Mouse (Mus musculus): ENCODE data around the gene Gm572. TPM values are rescaled to one million over a fixed set of nuclear protein-coding genes. Genes with fewer than 3 reads are reported as not detected.
A peak's percentile ranks its signal among the peaks of the same experiment; 100 is the strongest.

Gm572 gene
- 1 to 10 TPM; 3.7 to 5.5 TPM for total RNA-seq (2021)

DNA sequence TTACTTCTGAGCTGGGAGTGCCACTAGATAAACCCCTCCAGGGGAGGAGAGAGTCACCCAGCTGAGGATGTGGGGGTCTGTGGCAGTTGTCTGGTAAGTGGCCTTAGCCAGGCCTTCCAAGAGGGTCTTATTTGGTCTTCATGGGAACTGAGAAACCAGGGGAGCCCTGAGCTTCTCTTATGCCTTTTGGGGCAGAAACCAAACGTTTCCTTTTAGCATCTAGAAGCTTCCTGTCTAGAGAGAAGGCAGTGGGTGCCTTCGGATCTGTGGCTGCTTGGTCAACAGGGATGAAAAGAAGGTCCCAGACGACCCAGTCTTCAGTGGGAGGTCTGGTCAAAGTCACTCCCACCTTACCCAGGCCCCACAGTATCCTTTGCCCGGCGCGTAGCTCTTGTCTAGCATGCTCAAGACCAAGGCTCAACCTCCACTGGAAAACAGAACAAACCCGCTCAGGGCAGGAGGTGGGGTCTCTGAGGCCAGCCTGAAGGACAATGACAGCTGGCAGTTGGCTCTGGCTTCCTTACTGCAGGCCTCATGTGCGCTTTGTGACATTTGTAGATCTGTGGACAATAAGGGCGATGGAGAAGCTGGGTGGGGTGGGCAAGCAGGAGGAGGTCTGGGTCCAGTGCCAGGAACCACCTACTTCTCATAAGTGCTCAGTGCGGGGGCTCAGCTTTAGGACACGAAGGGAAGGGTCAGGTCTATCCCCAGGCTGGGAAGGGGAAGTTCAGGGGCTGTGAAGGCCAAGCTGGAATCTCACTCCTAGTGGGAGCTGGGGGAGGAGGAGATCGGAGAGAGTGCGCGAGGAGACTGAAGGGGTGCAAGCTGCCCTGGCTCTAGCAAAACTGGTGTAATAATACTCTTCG is at the start of gene Gm572:
Gene Gm572 (plus strand): TSS at position 27 of the 866 bp plus-strand sequence.
- no peak for DNase-seq

DNA sequence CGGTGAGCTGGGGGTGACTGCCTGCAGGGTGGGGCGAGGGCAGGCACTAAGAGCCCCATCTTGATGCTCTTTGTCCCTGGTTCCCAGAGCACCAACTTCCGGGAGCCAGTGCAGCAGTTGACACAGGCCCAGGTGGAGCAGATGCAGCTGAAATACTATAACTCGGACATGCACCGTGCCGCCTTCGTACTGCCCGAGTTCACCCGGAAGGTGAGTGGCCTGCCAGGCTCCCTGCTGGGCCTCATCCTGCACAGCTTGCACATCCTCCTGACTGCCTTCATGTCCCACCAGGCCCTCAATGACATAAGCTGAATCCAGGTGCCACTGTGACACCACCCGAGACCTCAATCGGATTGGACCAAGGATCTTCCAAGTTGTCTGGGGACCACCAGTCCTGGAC is 49.1 kb upstream of the Gm572 start:
- intact Hi-C loops (cut with DNase I) = no loop called here
- DNase-seq = no peak

More for the DNA sequence above, at the start of gene Gm572:
- intact Hi-C loops (cut with DNase I) = no loop called here

DNA sequence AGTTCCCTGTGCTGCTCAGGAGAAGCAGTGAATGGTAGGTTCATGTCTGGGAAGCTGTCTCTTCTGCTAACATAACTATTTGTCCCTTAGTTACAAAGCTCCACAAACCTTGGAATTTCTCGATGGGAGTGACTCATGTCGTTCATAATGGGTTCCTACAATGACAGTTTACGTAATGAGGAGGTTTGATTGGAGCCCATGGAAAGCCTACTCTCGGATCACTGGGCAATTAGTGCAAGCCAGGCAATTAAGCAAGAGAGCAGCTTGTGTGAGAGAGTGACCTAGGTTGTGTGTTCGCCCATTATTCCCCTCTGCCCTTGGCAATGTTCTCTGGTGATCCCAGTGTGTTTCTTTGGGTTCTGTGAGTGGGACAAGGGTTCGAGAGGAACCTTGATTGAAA is 47.2 kb upstream of the Gm572 start:
- DNase-seq = no peak
- intact Hi-C loops (cut with DNase I) = no loop called here

DNA sequence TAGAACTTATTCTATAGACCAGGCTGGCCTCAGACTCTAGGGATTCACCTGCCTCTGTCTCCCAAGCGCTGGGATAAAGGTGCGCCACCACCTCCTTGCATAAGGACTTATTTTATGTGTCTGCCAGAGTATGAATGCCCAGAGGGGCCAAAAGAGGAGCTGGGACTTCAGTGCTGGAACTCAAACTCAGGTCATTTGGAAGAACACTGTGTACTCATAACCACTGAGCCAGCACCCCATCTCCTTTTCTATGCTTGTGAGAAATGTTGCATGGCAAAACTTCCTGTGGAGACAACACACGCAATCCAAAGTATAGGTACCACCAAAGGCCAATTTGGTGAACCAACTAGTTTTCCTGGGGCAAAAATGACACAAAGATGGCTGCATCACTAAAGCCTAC is 46.4 kb upstream of the Gm572 start:
- intact Hi-C loops (cut with DNase I) = no loop called here
- DNase-seq = no peak

DNA sequence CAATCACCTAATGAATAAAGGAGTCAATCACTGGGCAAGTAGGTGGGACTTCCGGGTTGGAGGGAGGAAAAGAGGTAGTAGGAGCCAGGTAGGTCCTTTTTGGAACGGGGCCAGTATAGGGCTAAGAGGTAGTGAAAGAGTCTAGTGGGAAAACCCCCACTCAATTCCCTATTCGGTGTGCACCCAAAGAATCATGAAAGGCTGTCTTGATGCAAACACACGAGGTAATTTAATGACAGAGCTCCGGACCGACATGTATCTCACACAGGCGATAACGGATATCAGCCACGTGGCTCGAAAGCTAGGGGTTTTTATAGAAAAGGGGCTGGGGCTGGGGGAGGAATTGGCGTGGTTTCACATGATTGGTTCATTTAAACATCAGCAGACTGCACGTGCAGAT is 44.3 kb upstream of the Gm572 start:
- no peak for DNase-seq
- intact Hi-C loops (cut with DNase I) = no loop called here

DNA sequence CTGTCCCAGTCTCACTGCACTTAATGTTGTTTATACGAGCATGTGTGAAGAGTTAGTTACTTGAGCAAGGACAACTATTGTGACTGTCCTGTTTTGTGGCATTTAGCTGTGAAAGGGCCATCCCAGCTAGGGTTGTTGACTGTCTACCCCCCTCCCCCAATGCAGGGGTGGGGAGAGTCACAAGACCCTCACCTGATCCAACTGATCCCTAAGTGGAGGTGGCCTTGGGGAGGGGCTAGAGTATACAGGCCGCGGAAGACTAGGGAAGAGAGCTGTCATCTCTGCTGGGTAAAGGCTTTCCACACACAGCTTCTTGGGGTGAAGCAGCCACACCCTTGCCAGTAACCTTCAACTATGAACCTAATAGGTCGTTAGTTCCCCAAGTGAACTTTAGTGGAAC is 42.8 kb upstream of the Gm572 start:
- intact Hi-C loops (cut with DNase I) = no loop called here
- DNase-seq = no peak

DNA sequence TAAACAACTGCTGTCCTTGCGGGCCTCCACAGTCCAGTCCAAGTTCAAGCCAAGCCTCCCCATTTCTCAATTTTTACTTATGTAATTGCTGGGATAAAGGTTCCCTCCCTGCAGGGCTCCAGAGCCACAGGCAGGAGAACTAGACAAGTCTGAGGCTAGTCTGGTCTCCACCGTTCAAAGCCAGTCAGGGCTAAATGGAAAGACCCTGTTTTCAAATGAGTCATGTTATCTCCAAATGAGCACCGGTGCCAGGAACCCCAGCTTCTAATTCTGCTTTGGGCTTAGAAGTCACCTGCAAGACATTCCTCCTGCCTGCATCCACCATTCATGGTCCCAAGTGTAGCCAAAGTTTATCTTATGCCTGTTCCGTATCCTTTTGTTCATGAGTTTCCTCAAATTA is 41.2 kb upstream of the Gm572 start:
- intact Hi-C loops (cut with DNase I) = no loop called here
- no peak for DNase-seq

DNA sequence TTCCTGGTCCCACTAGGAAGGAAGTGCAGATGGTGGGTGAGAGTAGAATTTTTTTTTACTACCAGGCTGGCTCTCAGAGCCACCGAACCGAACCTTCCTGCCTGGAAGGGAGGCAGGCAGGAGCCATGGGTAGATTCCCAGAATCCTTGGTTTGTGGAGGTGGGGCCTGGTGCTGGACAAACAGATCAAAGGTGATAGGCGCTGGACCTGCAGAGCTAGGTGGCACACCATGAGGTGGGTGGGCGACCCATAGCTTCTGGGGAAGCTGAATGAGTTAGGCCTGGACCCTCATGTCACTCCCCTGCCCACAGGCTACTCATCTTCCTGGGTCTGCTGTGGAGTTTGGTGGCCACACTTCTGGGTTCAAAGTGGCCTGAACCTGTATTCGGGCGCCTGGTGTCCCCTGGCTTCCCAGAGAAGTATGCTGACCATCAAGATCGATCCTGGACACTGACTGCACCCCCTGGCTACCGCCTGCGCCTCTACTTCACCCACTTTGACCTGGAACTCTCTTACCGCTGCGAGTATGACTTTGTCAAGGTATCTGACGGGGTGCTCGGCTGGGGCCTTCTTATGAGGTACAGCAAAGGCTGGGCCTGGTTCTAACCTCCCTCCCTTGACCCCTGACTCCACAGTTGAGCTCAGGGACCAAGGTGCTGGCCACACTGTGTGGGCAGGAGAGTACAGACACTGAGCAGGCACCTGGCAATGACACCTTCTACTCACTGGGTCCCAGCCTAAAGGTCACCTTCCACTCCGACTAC is 40.6 kb upstream of the Gm572 start, which contains the start of gene Masp2:
Gene Masp2 (plus strand): TSS at position 198 of the 764 bp plus-strand sequence.
- intact Hi-C loops (cut with DNase I) = no loop called here
- DNase-seq = no peak

DNA sequence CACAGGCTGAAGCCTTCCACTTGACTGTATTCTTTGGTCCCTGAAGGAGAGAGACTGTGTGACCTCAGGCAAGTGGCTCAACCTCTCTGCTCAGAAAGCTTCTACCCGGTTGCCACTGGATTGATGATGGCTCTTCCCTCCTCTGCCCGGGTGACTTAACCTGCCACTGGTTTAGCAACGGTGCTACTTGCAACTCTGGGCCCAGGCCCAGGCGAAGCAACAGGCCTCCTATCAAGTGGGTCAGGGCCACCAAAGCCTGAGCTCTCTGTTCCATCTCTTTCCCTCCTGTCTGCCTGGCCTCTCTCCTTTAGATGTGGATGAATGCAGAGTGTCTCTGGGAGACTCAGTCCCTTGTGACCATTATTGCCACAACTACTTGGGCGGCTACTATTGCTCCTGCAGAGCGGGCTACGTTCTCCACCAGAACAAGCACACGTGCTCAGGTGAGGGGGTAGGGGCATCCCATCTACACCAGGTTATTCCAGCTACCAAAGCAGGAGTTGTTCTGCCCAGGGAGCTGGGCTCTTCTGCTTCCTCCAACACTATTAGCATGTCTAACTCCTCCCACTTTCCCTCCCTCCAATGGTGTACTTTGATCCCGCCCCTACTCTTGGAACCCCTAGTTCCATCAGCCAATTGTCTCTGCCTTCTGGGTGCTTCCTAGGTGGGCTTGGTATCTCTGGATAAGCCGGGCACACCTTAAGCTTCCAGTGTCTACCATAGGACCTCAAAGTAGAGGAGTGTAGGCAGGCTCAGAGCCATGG is 39.6 kb upstream of the Gm572 start:
- no peak for DNase-seq
- intact Hi-C loops (cut with DNase I) = no loop called here

DNA sequence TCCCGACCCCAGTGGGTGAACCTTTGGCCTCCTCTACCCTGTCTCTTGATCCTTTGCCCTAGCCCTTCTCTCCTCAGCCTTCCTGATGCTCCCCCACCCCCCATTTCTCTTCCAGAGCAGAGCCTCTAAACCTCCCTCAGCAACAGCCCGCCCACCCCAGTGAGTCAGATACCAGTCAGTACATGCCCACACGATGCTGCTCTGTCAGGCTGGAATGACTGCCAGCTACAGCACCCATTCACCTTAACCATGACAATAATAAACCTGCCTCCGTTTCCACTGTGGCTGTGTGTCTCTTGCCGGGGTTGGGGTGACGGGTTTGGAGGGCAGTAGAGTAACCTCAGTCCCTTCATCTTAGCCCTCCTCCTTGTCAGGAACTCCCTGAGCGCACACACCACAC is 39.0 kb upstream of the Gm572 start:
- intact Hi-C loops (cut with DNase I) = no loop called here
- DNase-seq = no peak

DNA sequence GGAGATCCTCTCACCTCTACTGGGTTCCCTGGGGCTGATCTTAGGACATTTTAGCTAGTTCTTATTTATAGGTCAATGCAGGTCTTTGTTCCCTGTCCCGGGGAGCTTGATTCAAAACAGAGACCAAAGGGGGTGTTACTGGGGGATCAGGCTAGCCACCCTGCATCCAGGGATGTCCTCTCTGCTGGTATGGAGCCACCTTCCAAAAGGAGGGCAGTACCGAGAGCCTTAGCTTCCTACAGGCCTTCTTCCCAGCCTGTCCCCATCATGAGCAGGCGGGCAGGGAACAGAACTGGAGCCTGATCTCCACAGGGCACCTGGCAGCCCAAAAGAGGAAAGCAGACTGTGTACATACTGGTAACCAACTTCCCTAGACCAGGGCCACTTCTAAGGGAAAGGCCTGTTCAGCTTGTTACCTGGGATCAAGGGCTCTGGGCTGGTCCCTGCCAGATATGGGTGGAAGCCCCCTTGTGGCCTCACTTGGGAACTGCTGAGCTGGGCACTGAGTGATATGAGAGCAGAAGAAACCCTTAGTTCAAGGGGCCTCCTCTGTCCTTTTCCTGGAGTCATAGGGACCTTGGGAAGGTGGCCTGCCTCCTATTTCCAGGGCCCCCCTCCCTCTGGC is 38.5 kb upstream of the Gm572 start:
- intact Hi-C loops (cut with DNase I) = loop anchor here (5.0 kb wide), 1 partner anchor 47 kb away; the partner anchor contains the start of gene Exosc10
- peak; percentile 25 to 57 for DNase-seq

DNA sequence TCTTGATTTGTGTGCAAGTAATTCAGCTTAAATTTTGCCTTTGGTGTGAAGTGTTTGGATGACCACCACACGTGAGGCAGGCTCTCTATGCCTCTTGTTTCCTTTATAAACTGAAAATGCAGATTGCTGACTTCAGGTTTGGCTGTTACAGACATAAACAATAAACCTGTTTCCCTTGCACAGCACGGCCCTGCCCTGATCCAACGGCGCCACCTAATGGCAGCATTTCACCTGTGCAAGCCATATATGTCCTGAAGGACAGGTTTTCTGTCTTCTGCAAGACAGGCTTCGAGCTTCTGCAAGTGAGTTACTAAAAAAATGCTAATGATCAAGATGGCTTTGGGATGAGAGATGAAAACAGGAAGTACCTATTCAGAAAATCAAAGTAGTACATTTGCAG is 35.4 kb upstream of the Gm572 start:
- DNase-seq = peak; percentile 70 to 83
- intact Hi-C loops (cut with DNase I) = loop anchor here (2.0 to 5.0 kb wide), 2 partner anchors 50 to 437 kb away; partner anchors contain the start of gene Exosc10

DNA sequence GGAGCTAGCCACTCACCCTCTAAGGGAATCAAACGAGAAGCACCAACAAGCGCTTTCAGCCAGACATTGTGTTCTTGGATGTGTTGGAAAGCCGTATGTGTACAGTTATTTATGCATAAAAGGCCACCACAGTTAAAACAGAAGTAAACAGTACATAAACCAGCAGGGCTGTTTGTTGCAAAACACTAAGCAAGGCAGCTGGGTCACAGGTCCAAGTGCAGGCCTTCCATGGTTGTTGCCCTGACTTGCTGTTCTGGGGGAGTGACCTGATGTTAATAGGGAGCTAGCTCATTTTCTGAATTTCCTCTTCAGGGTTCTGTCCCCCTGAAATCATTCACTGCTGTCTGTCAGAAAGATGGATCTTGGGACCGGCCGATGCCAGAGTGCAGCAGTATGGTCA is 33.3 kb upstream of the Gm572 start:
- DNase-seq = no peak
- intact Hi-C loops (cut with DNase I) = loop anchor here (5.0 kb wide), 1 partner anchor 53 kb away; the partner anchor contains the start of gene Exosc10

DNA sequence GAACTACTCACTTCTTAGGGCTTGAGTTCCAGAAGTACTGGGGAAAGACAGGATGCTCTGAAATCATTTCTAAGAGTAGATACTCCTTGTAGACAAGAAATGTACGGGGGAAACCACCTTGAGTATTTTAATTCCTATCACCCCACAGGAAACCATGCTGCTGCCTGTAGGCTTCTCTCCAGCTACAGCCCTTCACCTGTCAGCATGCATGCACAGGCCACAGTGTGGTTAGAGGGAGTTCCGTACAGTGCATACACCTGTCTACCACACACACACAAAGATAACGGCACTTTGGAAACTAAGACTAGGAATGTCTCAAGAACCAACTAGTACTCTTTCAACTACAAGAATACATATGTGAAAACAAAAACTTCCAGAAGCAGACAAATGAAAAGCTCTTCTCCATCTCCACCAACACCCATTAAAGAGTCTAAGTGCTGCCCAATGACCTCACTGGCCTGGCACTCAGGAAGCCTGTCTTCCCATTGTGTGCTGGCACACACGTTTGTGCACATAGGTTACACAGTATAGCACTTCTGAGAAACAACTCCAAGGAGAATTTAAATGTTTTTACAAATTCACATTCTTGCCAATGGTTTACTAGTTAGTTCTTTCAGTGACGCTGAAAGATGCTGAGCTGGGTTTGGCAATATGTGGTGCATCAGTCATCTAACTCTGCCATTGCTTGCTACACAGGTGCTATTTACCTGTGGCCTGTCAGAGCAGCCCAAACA is 32.3 kb upstream of the Gm572 start:
- intact Hi-C loops (cut with DNase I) = no loop called here
- no peak for DNase-seq

DNA sequence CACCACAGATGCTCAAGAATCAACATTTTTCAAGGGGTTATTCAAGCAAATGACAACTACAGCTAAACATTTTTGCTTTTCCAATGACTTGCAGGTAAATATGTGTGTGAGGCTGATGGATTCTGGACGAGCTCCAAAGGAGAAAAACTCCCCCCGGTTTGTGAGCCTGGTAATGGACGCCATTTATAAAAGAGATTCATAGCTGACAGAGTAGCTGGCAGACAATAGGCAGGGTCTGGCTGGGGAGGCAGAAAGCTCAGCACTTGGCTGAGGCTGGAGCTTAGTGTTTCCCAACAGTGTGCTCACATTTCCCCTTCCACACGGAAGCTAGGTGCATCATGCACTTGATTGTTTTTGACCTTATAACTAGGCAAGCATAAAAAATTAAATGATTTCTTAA is 30.6 kb upstream of the Gm572 start:
- intact Hi-C loops (cut with DNase I) = no loop called here
- no peak for DNase-seq

DNA sequence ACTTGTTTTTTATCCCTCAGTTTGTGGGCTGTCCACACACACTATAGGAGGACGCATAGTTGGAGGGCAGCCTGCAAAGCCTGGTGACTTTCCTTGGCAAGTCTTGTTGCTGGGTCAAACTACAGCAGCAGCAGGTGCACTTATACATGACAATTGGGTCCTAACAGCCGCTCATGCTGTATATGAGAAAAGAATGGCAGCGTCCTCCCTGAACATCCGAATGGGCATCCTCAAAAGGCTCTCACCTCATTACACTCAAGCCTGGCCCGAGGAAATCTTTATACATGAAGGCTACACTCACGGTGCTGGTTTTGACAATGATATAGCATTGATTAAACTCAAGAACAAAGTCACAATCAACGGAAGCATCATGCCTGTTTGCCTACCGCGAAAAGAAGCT is 29.4 kb upstream of the Gm572 start:
- intact Hi-C loops (cut with DNase I) = no loop called here
- DNase-seq = no peak

DNA sequence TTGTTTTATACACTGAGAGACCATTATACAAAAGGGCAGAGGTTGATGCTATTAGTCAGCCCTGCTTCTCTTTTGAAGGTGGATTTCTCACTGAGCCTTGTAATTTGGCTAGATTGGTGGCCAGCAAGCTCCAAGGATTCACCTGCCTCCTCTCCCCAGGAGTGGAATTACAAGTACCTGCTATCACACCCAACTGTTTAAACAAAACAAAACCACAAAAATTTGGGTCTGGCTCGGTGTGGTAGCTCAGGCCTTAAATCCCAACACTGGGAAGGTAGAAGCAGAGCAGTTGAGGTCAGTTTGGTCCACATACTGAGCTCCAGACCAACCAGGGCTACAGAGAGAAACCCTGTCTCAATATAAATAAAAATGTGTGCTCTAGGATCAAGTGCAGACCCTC is 23.3 kb upstream of the Gm572 start:
- intact Hi-C loops (cut with DNase I) = no loop called here
- no peak for DNase-seq

DNA sequence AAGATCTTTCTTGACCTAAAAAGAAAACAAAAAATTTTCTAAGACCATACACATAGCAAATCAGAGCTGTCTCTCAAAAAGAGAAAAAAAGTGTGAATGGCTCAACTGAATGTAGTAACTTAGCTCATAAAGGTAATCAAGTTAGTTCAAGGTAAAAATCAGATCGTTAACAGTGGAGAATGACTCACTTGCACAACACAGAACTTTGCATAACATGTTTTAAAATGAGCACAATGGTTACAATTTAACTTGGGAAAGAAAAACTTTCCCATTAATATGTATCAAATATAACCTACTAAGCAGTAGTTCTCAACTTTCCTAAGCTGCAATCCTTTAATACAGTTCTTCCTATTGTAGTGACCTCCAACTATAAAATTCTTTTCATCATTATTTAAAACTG is 22.4 kb upstream of the Gm572 start:
- intact Hi-C loops (cut with DNase I) = no loop called here
- no peak for DNase-seq

DNA sequence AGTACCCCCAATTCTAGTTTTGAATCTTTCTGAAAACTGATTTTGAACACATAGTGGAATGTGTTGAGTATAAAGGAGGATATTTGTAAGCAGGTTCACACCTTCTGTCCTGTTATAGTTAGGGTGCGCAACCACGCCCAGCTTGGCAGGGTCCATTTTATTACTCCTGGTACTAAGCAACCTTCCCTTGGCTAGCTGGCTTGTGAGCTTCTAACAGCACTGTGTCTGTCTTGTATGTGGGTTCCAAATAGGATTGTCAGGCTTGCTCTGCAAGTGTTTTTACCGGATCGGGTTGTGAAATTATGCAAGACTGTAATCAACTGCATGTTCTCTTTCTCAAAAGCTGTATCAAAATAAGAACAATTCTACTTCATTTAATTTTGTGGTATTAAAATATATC is 20.6 kb upstream of the Gm572 start:
- no peak for DNase-seq
- intact Hi-C loops (cut with DNase I) = no loop called here

DNA sequence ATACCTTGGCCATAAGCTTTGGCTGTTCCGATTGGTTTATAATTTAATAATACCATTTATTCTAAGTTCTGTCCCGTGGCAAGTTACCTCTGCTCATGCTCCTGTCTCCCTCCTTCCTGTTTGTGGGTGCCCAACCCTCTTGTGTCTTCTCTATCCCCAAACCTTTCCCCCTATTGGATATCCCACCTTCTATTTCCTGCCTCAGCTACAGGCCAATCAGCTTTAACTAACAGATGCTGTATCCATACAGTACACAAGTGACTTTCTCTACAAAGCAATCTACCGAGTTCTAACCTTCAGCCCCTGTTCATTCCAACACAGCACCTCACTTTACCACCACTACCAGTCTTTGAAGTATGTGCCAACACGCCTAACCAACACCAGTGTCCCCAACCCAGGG is 19.5 kb upstream of the Gm572 start:
- no peak for DNase-seq
- intact Hi-C loops (cut with DNase I) = no loop called here
